Mouse (Mus musculus) small intestine, adult 2 months (tissue): ENCODE measurements around the gene Prkg1. TPM values are rescaled to one million over a fixed set of nuclear protein-coding genes. Genes with fewer than 3 reads are reported as not detected.

ENCODE experiments used
- H3K27ac ChIP-seq: fragments of 200-500 bp; 2 replicates; pipeline ENCODE4 v1.5.1; 2012; ENCODE audit warnings: low read depth, low read length, control low read depth, inconsistent platforms; ENCODE audit not compliant: insufficient read depth
- H3K27me3 ChIP-seq: fragments of 200-500 bp; 2 replicates; pipeline ENCODE4 v1.6.1; 2012; ENCODE audit warnings: mild to moderate bottlenecking, moderate library complexity, low read length, inconsistent platforms; ENCODE audit not compliant: control insufficient read depth, insufficient read depth
- H3K36me3 ChIP-seq: fragments of 200-500 bp; 2 replicates; pipeline ENCODE4 v1.6.1; 2012; ENCODE audit warnings: mild to moderate bottlenecking, low read length, control low read depth, inconsistent platforms; ENCODE audit not compliant: control insufficient read depth, insufficient read depth
- H3K4me1 ChIP-seq: fragments of 200-500 bp; 2 replicates; pipeline ENCODE4 v1.6.1; 2012; ENCODE audit warnings: low read length, inconsistent platforms, mixed read lengths; ENCODE audit not compliant: control insufficient read depth, insufficient read depth, insufficient read length
- H3K4me3 ChIP-seq: fragments of 200-500 bp; 2 replicates; pipeline ENCODE4 v1.5.1; 2012; ENCODE audit warnings: low read depth, mild to moderate bottlenecking, control low read depth, inconsistent platforms, low read length, moderate library complexity
- CTCF ChIP-seq: fragments of 200-500 bp; IDR thresholded peaks from 2 replicates; pipeline ENCODE4 v1.5.1; 2012; ENCODE audit warnings: low read depth, mild to moderate bottlenecking, control low read depth, inconsistent platforms, low read length, moderate library complexity, mixed read lengths; ENCODE audit not compliant: insufficient replicate concordance, insufficient read length; ENCODE audit errors: extremely low read depth
- POLR2A ChIP-seq: fragments of 200-500 bp; IDR thresholded peaks from 2 replicates; pipeline ENCODE4 v1.6.1; 2012; ENCODE audit warnings: low read depth, mild to moderate bottlenecking, control low read depth, inconsistent platforms, low read length, moderate library complexity
- WGBS: fragments of 180-500 bp; shearing (Covaris S2); methylation state at CpG from one replicate; pipeline ENCODE4 v1.1.7; 2018; 5-methylcytosine and 5-hydroxymethylcytosine counted together
- polyA plus RNA-seq: library from polyadenylated mRNA; depleted of rRNA; stranded (reverse); fragments of >200 nt; gene quantifications from 2 replicates; pipeline ENCODE4 v1.2.3, GENCODE M21; 2012

Gene Prkg1
- polyA plus RNA-seq, 1 experiment, result 1.0 TPM

DNA sequence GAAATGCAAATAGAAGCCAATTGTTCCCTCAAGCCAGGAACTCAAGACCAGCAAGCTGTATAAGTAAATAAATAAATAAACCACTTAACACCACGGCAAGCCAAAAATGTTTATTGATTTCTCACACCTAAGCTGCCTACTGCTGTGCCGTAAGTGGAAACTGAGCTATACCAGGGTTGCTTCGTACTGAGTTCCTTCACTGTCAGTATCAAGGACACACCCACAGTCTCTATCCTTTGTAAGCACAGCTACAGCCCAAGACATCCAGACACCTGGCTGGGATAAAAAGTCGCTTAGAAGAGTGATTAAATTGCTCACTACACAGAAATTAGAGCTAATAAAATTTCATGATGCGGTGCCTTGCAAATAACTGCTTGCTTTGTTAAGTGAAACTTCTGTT is 434.9 kb downstream of the Prkg1 start:
- TF ChIP-seq CTCF (no peak), POLR2A (no peak)
- no peaks in the 10 kb centered on the region for H3K27me3 ChIP-seq
- no peak overlapping the region for H3K4me3 ChIP-seq
- H3K4me1 ChIP-seq, result no peaks in the 10 kb centered on the region
- H3K27ac ChIP-seq, result no peak overlapping the region
- 37% methylated on average over 5 of the region's 5 CpGs for WGBS
- no peaks in the 10 kb centered on the region for H3K36me3 ChIP-seq

DNA sequence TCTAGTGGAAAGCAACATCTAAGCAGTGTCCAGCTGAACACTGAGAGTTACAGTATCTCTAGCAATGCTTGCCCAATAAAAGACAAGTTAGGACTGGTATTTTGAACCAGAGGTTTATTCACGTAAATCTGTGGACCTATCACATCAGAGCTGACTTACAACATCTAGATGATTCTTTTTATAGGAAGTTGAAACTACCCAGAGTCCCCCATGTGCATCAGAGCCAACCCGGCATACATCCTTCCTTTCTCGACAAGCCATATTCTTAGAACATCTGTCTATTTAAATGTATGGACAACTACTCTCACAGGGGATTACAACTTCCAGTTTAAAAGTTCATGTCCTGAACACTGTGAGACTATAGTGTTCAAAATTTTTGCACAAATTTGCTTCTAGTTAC is 460.1 kb downstream of the Prkg1 start:
- Histone ChIP-seq H3K27me3 (no peaks in the 10 kb centered on the region), H3K4me3 (no peak overlapping the region), H3K27ac (no peak overlapping the region), H3K4me1 (no peaks in the 10 kb centered on the region), H3K36me3 (no peaks in the 10 kb centered on the region)
- no peak for TF ChIP-seq CTCF
- no peak for TF ChIP-seq POLR2A
- 78% methylated on average over 3 of the region's 3 CpGs for WGBS

DNA sequence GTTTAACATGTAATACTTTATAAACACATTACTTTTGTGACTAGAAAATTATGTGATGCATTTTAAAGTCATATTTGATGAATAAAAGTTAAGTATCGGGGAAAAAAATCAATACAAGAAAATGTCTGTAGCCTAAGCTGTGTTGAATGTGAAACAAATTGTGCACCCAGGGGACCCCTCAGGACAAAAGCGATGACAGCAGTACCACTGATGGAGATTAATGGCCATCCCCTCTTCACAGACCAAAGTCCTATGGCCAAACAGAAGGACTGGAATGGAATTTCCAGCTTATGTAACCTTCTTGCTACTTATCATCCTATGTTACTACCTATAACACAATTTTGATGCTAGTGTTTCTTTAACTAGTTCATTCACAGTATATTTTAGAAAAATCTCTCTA is 473.6 kb downstream of the Prkg1 start:
- no peak overlapping the region for H3K27ac ChIP-seq
- no peak overlapping the region for H3K4me3 ChIP-seq
- TF ChIP-seq POLR2A, result no peak
- TF ChIP-seq CTCF, result no peak
- no peaks in the 10 kb centered on the region for H3K27me3 ChIP-seq
- WGBS, result 76% methylated on average over 2 of the region's 2 CpGs
- no peaks in the 10 kb centered on the region for H3K4me1 ChIP-seq
- no peaks in the 10 kb centered on the region for H3K36me3 ChIP-seq

DNA sequence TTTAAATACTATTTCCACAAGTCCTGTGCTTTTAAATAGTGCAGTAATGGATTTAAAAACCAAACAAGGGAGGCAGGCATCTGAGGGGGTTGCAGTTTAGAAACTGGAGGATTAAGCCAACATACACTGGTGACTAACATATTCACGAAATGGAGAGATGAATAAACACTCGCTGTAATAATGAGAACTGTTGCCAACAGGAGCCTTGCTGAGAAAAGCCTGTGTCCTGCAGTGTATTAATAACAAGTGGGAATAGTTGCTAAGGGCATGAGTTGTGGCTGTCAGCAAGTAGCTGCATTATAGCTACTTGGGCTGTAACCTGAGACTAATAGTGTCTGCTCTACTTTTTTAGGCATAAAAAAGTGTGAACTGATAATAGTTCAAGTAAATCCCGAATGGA is 480.3 kb downstream of the Prkg1 start:
- H3K27me3 ChIP-seq, result no peaks in the 10 kb centered on the region
- H3K27ac ChIP-seq, result no peak overlapping the region
- WGBS, result 59% methylated on average over 3 of the region's 3 CpGs
- H3K36me3 ChIP-seq, result no peaks in the 10 kb centered on the region
- TF ChIP-seq CTCF, result no peak
- no peak for TF ChIP-seq POLR2A
- no peaks in the 10 kb centered on the region for H3K4me1 ChIP-seq
- H3K4me3 ChIP-seq, result no peak overlapping the region

DNA sequence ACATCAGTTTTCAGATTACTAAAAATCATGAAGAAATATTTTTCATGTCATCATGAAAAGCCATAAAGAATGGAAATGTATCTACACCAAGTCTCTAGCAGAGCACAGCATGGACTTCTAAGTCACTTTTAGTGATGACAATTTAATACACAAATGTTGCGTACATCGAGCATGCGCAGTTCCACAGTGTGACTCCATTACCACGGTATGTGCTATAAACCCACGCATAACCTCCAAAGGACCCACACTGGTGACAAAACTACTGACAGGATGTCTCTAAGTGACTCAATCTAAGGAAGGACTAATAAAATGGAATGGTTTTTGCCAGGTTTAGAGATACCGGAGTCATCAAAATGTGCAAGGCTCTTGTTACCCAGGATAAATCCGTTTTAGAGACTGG is 480.7 kb downstream of the Prkg1 start:
- Histone ChIP-seq H3K27ac (no peak overlapping the region), H3K27me3 (no peaks in the 10 kb centered on the region), H3K36me3 (no peaks in the 10 kb centered on the region), H3K4me1 (no peaks in the 10 kb centered on the region), H3K4me3 (no peak overlapping the region)
- 92% methylated on average over 7 of the region's 7 CpGs for WGBS
- TF ChIP-seq CTCF, result no peak
- no peak for TF ChIP-seq POLR2A

DNA sequence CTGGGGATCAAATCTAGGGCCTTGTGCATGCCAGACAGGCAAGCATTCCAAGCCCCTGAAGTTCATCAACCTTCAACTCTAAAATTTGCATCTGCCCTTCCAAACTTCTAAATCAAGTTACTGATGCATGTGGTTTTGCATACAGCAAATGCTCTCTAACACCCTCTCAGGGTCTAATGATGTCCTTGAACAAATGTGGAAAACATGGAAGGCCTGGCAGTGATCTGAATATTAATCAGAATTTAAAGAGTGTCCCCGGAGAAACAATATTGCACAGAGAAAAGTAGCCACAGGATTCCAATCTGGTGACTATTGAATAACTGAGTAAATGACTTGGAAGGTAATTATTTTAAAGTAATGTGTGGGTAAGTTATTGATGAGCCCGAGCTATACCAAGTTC is 481.2 kb downstream of the Prkg1 start:
- TF ChIP-seq CTCF (no peak), POLR2A (no peak)
- Histone ChIP-seq H3K27me3 (no peaks in the 10 kb centered on the region), H3K4me3 (no peak overlapping the region), H3K4me1 (no peaks in the 10 kb centered on the region), H3K36me3 (no peaks in the 10 kb centered on the region), H3K27ac (no peak overlapping the region)
- 82% methylated on average over 2 of the region's 2 CpGs for WGBS

DNA sequence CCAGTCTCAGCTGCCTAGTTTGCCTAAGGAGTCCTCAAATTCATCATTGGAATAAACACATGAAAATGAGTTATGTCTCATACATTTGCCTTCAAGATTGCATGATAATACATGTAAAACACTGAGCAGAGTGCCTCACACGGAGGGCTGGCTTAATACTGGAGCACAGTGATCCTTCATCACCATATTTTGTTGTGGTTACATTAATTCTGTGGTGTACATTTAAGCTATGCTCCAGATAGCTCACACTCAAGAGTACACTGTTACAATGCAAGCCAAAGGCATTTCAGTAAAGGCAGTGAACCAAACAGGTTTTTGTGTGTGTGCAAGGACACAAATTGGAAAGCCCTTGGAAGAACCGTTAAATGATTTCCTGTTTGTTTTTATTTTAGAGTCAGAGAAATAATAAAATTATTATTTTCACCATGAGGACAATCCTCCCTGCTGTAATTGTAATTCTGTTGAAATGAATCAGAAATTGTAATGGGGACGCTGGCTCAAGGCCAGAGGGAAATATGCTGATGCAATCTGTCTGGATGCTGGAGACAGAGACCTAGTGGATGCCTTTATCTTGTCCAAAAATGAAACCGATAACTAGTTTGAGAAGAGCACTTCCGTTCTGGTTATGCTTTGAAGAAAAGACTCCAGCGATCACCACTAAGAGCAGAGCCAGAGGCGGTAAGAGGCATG is 484.9 kb downstream of the Prkg1 start:
- TF ChIP-seq CTCF, result no peak
- no peak for TF ChIP-seq POLR2A
- Histone ChIP-seq H3K27ac (no peak overlapping the region), H3K4me3 (no peak overlapping the region), H3K36me3 (no peaks in the 10 kb centered on the region), H3K27me3 (no peaks in the 10 kb centered on the region), H3K4me1 (no peaks in the 10 kb centered on the region)
- 70% methylated on average over 7 of the region's 7 CpGs for WGBS
